Mouse (Mus musculus) stomach, postnatal 0 days (tissue): ENCODE measurements around the gene Rraga. TPM values are rescaled to one million over a fixed set of nuclear protein-coding genes. Genes with fewer than 3 reads are reported as not detected.

ENCODE experiments used
- ATAC-seq: fragments of 200-750 bp; cut with Nextera tagmentation; 2 replicates; pipeline ENCODE4 v1.8.0; 2017; ENCODE audit not compliant: low FRiP score, low TSS enrichment
- DNase-seq: peaks from one replicate; pipeline ENCODE4 v3.0.0-alpha.2; 2016; ENCODE audit warnings: low spot score
- H3K27ac ChIP-seq: fragments of 300-500 bp; sonication (generic); replicated peaks from 2 replicates; pipeline ENCODE4 v1.5.1; 2014; ENCODE audit warnings: mild to moderate bottlenecking, control low read depth
- H3K27me3 ChIP-seq: fragments of 300-500 bp; sonication (generic); 2 replicates; pipeline ENCODE4 v1.6.1; 2014; ENCODE audit warnings: low read length; ENCODE audit not compliant: control insufficient read depth, insufficient read depth
- H3K36me3 ChIP-seq: fragments of 300-500 bp; sonication (generic); 2 replicates; pipeline ENCODE4 v1.6.1; 2014; ENCODE audit warnings: low read length, mixed read lengths; ENCODE audit not compliant: control insufficient read depth, insufficient read depth
- H3K4me1 ChIP-seq: fragments of 300-500 bp; sonication (generic); replicated peaks from 2 replicates; pipeline ENCODE4 v1.6.1; 2014; ENCODE audit warnings: antibody characterized with exemption; ENCODE audit not compliant: control insufficient read depth, insufficient read depth
- H3K4me2 ChIP-seq: fragments of 300-500 bp; sonication (generic); replicated peaks from 2 replicates; pipeline ENCODE4 v1.6.1; 2014; ENCODE audit warnings: low read depth, mild to moderate bottlenecking, control low read depth, moderate library complexity
- H3K4me3 ChIP-seq: fragments of 300-500 bp; sonication (generic); 2 replicates; pipeline ENCODE4 v1.5.1; 2014; ENCODE audit warnings: low read depth, low read length, control low read depth
- H3K9ac ChIP-seq: fragments of 300-500 bp; sonication (generic); 2 replicates; pipeline ENCODE4 v1.6.1; 2014; ENCODE audit warnings: mild to moderate bottlenecking, low read length, control low read depth, mixed read lengths
- H3K9me3 ChIP-seq: fragments of 300-500 bp; sonication (generic); 2 replicates; pipeline ENCODE4 v1.6.1; 2016; ENCODE audit warnings: low read length; ENCODE audit not compliant: control insufficient read depth
- CTCF ChIP-seq: IDR thresholded peaks from 2 replicates; pipeline ENCODE4 v1.5.1; 2016; ENCODE audit warnings: antibody characterized with exemption, low read depth, mild to moderate bottlenecking, moderate library complexity
- EP300 ChIP-seq: optimal IDR thresholded peaks from 2 replicates; pipeline ENCODE3; 2016; ENCODE audit warnings: antibody characterized with exemption
- WGBS: fragments of 180-500 bp; shearing (Covaris S2); extraction: QIAGEN DNeasy Blood & Tissue Kit; methylation state at CpG from one replicate; pipeline ENCODE4 v1.1.7; 2014; 5-methylcytosine and 5-hydroxymethylcytosine counted together
- polyA plus RNA-seq: library from polyadenylated mRNA; unstranded; fragments of >200 nt; fragmentation: Nextera tagmentation; extraction: Ambion mirVana; gene quantifications from 2 replicates; pipeline ENCODE4 v1.2.1, GENCODE M21; 2015

Gene Rraga
- polyA plus RNA-seq, 1 experiment from 2014 or later: 49.3 TPM

- Histone ChIP-seq H3K9me3 (no peaks in the 10 kb centered on the region), H3K9ac (no peak overlapping the region), H3K4me1 (no peaks in the 10 kb centered on the region), H3K27ac (no peak overlapping the region), H3K4me2 (no peak overlapping the region), H3K27me3 (no peaks in the 10 kb centered on the region), H3K36me3 (no peaks in the 10 kb centered on the region), H3K4me3 (no peak overlapping the region)
- WGBS: 21% methylated on average over 6 of the region's 6 CpGs
- TF ChIP-seq CTCF (peak; percentile 79), EP300 (no peak)
- ATAC-seq (0 out of 2 replicates have a peak, but pooled peaks have one; percentile 29), DNase-seq (no peak)
Measured at GRCm38 (mm10) chr4:86555035-86555707, 20.3 kb upstream of the Rraga start.

- Histone ChIP-seq H3K9ac (no peak overlapping the region), H3K27ac (no peak overlapping the region), H3K4me3 (no peak overlapping the region), H3K9me3 (no peaks in the 10 kb centered on the region), H3K36me3 (no peaks in the 10 kb centered on the region), H3K27me3 (no peaks in the 10 kb centered on the region), H3K4me1 (no peaks in the 10 kb centered on the region), H3K4me2 (no peak overlapping the region)
- DNase-seq (no peak), ATAC-seq (no peak)
- no peak for TF ChIP-seq EP300
- TF ChIP-seq CTCF: no peak
- WGBS: 59% methylated on average over 7 of the region's 7 CpGs
Measured at GRCm38 (mm10) chr4:86557371-86557770, 18.1 kb upstream of the Rraga start.

GRCm38 (mm10) chr4:86558228-86558627, 17.2 kb upstream of the Rraga start, which contains the start of gene Saxo1:
Gene Saxo1 (minus strand): TSS chr4:86558328.
- whole genome bisulfite sequencing: 92% methylated on average over 7 of the region's 7 CpGs
- H3K9ac ChIP-seq: no peak within 1 kb of the TSS
- no peak for TF ChIP-seq EP300
- no peak for TF ChIP-seq CTCF

GRCm38 (mm10) chr4:86559006-86559405, 16.5 kb upstream of the Rraga start:
- no peak for DNase-seq
- WGBS: 65% methylated on average over 4 of the region's 4 CpGs
- TF ChIP-seq CTCF (no peak), EP300 (no peak)

More at GRCm38 (mm10) chr4:86558228-86558627, 17.2 kb upstream of the Rraga start, which contains the start of gene Saxo1:
- no peak within 1 kb of the TSS for H3K4me2 ChIP-seq
- H3K4me3 ChIP-seq: no peak within 1 kb of the TSS
- DNase-seq (no peak), ATAC-seq (no peak)
- H3K9me3 ChIP-seq: no peaks in the 10 kb centered on the region
- H3K27me3 ChIP-seq: no peaks in the 10 kb centered on the region
- H3K4me1 ChIP-seq: no peaks in the 10 kb centered on the region
- H3K27ac ChIP-seq: no peak within 1 kb of the TSS
- no peaks in the 10 kb centered on the region for H3K36me3 ChIP-seq

DNA sequence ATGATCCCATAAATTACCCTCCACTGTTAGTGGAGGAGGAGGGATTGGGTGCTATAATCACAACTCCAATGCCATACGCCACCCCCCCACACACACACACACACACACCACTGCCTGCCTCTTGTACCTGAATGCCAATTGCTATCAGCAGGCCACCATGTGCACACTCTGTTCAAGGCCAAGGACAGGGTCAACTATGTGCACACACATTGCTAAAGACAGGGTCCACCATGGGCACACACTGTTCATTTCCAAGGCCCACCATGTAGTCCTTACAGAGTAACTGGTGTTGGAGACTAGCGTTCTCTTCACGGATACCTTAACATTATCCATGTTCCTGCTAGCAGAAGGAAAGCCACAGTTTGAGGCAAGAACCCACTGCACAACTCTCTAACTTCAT, 14.4 kb upstream of the Rraga start:
- Histone ChIP-seq H3K36me3 (no peaks in the 10 kb centered on the region), H3K4me2 (no peak overlapping the region), H3K9ac (no peak overlapping the region), H3K27ac (no peak overlapping the region), H3K4me3 (no peak overlapping the region), H3K27me3 (no peaks in the 10 kb centered on the region), H3K9me3 (no peaks in the 10 kb centered on the region), H3K4me1 (no peaks in the 10 kb centered on the region)
- ATAC-seq (no peak), DNase-seq (no peak)
- TF ChIP-seq EP300: no peak
- TF ChIP-seq CTCF: no peak
- WGBS: 96% methylated on average over 3 of the region's 3 CpGs

More at GRCm38 (mm10) chr4:86559006-86559405, 16.5 kb upstream of the Rraga start:
- H3K9ac ChIP-seq: no peak overlapping the region
- ATAC-seq: no peak
- no peaks in the 10 kb centered on the region for H3K4me1 ChIP-seq
- H3K27me3 ChIP-seq: no peaks in the 10 kb centered on the region
- no peaks in the 10 kb centered on the region for H3K9me3 ChIP-seq
- H3K4me2 ChIP-seq: no peak overlapping the region
- no peak overlapping the region for H3K27ac ChIP-seq
- no peak overlapping the region for H3K4me3 ChIP-seq
- no peaks in the 10 kb centered on the region for H3K36me3 ChIP-seq

GRCm38 (mm10) chr4:86574939-86575282, 557 bp upstream of the Rraga start:
- H3K9me3 ChIP-seq: no peaks in the 10 kb centered on the region
- ATAC-seq (peak; percentile 1; the same call in 1 of the 2 replicates), DNase-seq (no peak)
- H3K4me2 ChIP-seq: peak overlapping the region; percentile 81
- TF ChIP-seq CTCF: no peak
- TF ChIP-seq EP300: no peak
- H3K36me3 ChIP-seq: no peaks in the 10 kb centered on the region
- H3K4me3 ChIP-seq: peak overlapping the region; percentile 89
- H3K4me1 ChIP-seq: peaks cover 3% of the 10 kb centered on the region; the same call in 1 of the 2 replicates
- H3K27ac ChIP-seq: peak overlapping the region; percentile 98
- H3K27me3 ChIP-seq: no peaks in the 10 kb centered on the region
- H3K9ac ChIP-seq: peak overlapping the region; percentile 98
- WGBS: 16% methylated on average over 6 of the region's 6 CpGs
